ENCODE assay signal across 8 mouse cellular contexts in the genomic region with DNA sequence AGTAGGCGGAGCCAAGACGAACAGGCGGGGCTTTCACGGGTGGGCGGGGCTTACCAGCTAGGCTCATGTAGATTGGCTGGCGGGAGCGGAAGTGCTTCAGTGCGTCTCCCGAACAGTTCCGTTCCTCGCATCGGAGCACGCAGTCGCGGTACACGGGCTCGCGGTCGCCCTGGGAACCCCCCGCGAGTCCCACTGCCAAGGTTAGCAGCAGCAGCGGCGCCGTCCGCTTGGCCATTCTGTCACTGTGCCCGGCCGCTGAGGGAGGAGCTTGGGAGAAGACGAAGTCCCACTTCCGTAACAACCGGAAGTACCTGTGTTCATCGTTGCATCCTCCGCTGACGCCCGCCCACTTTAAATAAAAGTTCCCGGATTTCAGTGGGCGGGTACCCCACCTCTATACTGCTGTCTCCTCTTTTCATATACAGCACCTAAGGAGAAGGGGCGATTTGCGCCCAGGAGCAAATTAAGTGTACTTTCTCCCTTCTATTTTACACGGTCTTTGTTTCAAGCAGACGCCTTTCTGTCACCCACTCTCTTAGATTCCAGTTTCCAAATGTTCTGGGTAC. TPM values are rescaled to one million over a fixed set of nuclear protein-coding genes. Genes with fewer than 3 reads are reported as not detected.
DNase-seq lines count a peak whose midpoint lies in the region; ATAC-seq and TF ChIP-seq lines count a peak whose summit lies in the region.

Gene Pgap3 (minus strand): TSS at position 330 of the 566 bp plus-strand sequence.

- H3K27me3 ChIP-seq in hindbrain, embryonic 16.5 days (replicated peaks; ENCODE audit: control insufficient read depth, insufficient read depth, low read length): no peaks in the 10 kb centered on the region

- peaks cover 5% of the 10 kb centered on the region for H3K4me1 ChIP-seq in hindbrain, embryonic 16.5 days (ENCODE audit: control insufficient read depth, insufficient read depth, low read depth, low read length)

- peak within 1 kb of the TSS; percentile 70 for H3K4me3 ChIP-seq in hindbrain, embryonic 16.5 days (ENCODE audit: low read length)
- peak within 1 kb of the TSS; percentile 71 for H3K4me3 ChIP-seq in left cerebral cortex, adult 2 months

- H3K36me3 ChIP-seq in hindbrain, embryonic 16.5 days (ENCODE audit: control insufficient read depth, insufficient read depth, low read length): no peaks in the 10 kb centered on the region

- under 1% methylated on average over 40 of the region's 40 CpGs for WGBS in hindbrain, embryonic 16.5 days

- peak within 1 kb of the TSS; percentile 84 for H3K4me2 ChIP-seq in hindbrain, embryonic 16.5 days (ENCODE audit: low read length)

- no peak for TF ChIP-seq CTCF in left cerebral cortex, adult 2 months (IDR thresholded peaks at IDR 0.05)

- H3K27ac ChIP-seq in hindbrain, embryonic 16.5 days (ENCODE audit: low read depth, low read length): peak within 1 kb of the TSS; percentile 95
- H3K27ac ChIP-seq in left cerebral cortex, adult 2 months: peak within 1 kb of the TSS; percentile 93

- no peaks in the 10 kb centered on the region for H3K9me3 ChIP-seq in hindbrain, embryonic 16.5 days (ENCODE audit: control insufficient read depth, low read length)

- DNase-seq in T-cell, adult 2 months (ENCODE audit: low spot score): peak; percentile 86
- DNase-seq in cerebellum, postnatal 36 days: peak; percentile 87
- DNase-seq in gastrocnemius, adult 18-20 months (ENCODE audit: low spot score): peak; percentile 85
- peak; percentile 81 to 85 for DNase-seq in left cerebral cortex, adult 2 months (ENCODE audit: extremely low spot score in 1 of 2, low spot score in 2 of 2)
- peak; percentile 85 to 89 for DNase-seq in right cerebral cortex, adult 2 months (ENCODE audit: low spot score in 2 of 2)
- DNase-seq in urinary bladder, postnatal 14 days (ENCODE audit: low spot score): peak; percentile 86

- intact Hi-C loops in left cerebral cortex, adult 2 months (cut with DNase I): no loop called here

- peak; percentile 97 for ATAC-seq in hindbrain, embryonic 16.5 days
- peak; percentile 95 for ATAC-seq in megakaryocyte, adult 5-6 weeks (ENCODE audit: poor library complexity, severe bottlenecking)

- peak within 1 kb of the TSS; percentile 84 for H3K9ac ChIP-seq in hindbrain, embryonic 16.5 days (ENCODE audit: low read depth, low read length)

RNA-seq across cellular contexts. Expression of gene Pgap3, which starts in this region (rescaled TPM):
- total RNA-seq in gastrocnemius, adult 18-20 months (2021): 1 to 10 TPM; 2.3 to 3.7 TPM
- polyA plus RNA-seq in hindbrain, embryonic 16.5 days (2015; fragmentation: Nextera tagmentation; extraction: Ambion mirVana): 8.2 and 9.3 TPM in 2 replicates
- total RNA-seq in left cerebral cortex, adult 2 months (2021): 10 to 100 TPM; 10.2 to 11.9 TPM
- 2.1 and 3.3 TPM in 2 replicates for total RNA-seq in megakaryocyte, adult 5-6 weeks (2015)
- total RNA-seq in megakaryocyte, adult 5-6 weeks (2017): 2.2 and 2.7 TPM in 2 replicates

Comparison
In these comparisons a context has a peak if more than half of its experiments do, and no peak if none do; other contexts are left out.
1. Peak in every context shown above with its lines: DNase-seq, ATAC-seq, H3K4me3 ChIP-seq and H3K27ac ChIP-seq.